Mouse (Mus musculus): ENCODE results near the gene Marveld2.

- TF ChIP-seq POLR2A (IDR thresholded peaks at IDR 0.05; ENCODE audit: insufficient read depth, low read depth, low read length): no peak
- TF ChIP-seq CTCF (IDR thresholded peaks at IDR 0.05; ENCODE audit: insufficient read depth, low read depth, low read length): no peak
Observed at GRCm38 (mm10) chr13:100552369-100553041, 64.3 kb downstream of the Marveld2 start, which contains the start of gene Ocln.
